Mouse (Mus musculus) heart, embryonic 12.5 days (tissue): Measurements from ENCODE around the gene March5. TPM values are rescaled to one million over a fixed set of nuclear protein-coding genes. Genes with fewer than 3 reads are reported as not detected.
"Not testable (repeated sequence)": the region's sequence is repeated elsewhere in the genome, so short reads cannot be mapped to it uniquely, and the experiment has no call there.

Experiments used
- ATAC-seq: fragments of 200-750 bp; cut with Nextera tagmentation; 2 replicates; pipeline ENCODE4 v1.8.0; 2017; ENCODE audit warnings: moderate TSS enrichment, moderate library complexity; ENCODE audit not compliant: insufficient number of reproducible peaks, low FRiP score
- H3K27ac ChIP-seq: fragments of 300-500 bp; sonication (generic); 2 replicates; pipeline ENCODE4 v1.5.1; 2016; ENCODE audit warnings: mild to moderate bottlenecking, moderate library complexity; ENCODE audit not compliant: poor library complexity, severe bottlenecking
- H3K27me3 ChIP-seq: fragments of 300-500 bp; sonication (generic); replicated peaks from 2 replicates; pipeline ENCODE4 v1.6.1; 2016; ENCODE audit warnings: mild to moderate bottlenecking, moderate library complexity
- H3K36me3 ChIP-seq: fragments of 300-500 bp; sonication (generic); 2 replicates; pipeline ENCODE4 v1.6.1; 2016; ENCODE audit warnings: mild to moderate bottlenecking, moderate library complexity
- H3K4me1 ChIP-seq: fragments of 300-500 bp; sonication (generic); replicated peaks from 2 replicates; pipeline ENCODE4 v1.6.1; 2016; ENCODE audit warnings: mild to moderate bottlenecking
- H3K4me2 ChIP-seq: fragments of 300-500 bp; sonication (generic); 2 replicates; pipeline ENCODE4 v1.6.1; 2016; ENCODE audit warnings: mild to moderate bottlenecking, moderate library complexity
- H3K4me3 ChIP-seq: fragments of 300-500 bp; sonication (generic); 2 replicates; pipeline ENCODE4 v1.5.1; 2016; ENCODE audit warnings: mild to moderate bottlenecking
- H3K9ac ChIP-seq: fragments of 300-500 bp; sonication (generic); 2 replicates; pipeline ENCODE4 v1.6.1; 2016; ENCODE audit warnings: mild to moderate bottlenecking, moderate library complexity
- H3K9me3 ChIP-seq: fragments of 300-500 bp; sonication (generic); replicated peaks from 2 replicates; pipeline ENCODE4 v1.6.1; 2016; ENCODE audit warnings: mild to moderate bottlenecking, moderate library complexity
- WGBS: fragments of 180-500 bp; shearing (Covaris S2); methylation state at CpG from one replicate; pipeline ENCODE4 v1.1.7; 2016; 5-methylcytosine and 5-hydroxymethylcytosine counted together
- polyA plus RNA-seq: library from polyadenylated mRNA; unstranded; fragments of >200 nt; fragmentation: Nextera tagmentation; extraction: Ambion mirVana; gene quantifications from 2 replicates; pipeline ENCODE4 v1.2.1, GENCODE M21; 2016

March5 gene
- polyA plus RNA-seq, 1 experiment from 2014 or later = 103 TPM

- 84% methylated on average over 8 of the region's 8 CpGs for WGBS
- Histone ChIP-seq H3K4me3 (peak overlapping the region; percentile 92), H3K4me2 (peak overlapping the region; percentile 91), H3K36me3 (peaks cover 26% of the 10 kb centered on the region), H3K9me3 (no peaks in the 10 kb centered on the region), H3K27me3 (no peaks in the 10 kb centered on the region), H3K4me1 (peaks cover 16% of the 10 kb centered on the region), H3K27ac (no peak overlapping the region), H3K9ac (0 out of 2 replicates have a peak overlapping the region, but pooled peaks have one; percentile 16)
- ATAC-seq = no peak
Observed at GRCm38 (mm10) chr19:37209467-37210128, 2.3 kb downstream of the March5 start.

- Histone ChIP-seq H3K4me2 (no peak overlapping the region), H3K27ac (no peak overlapping the region), H3K27me3 (no peaks in the 10 kb centered on the region), H3K9me3 (no peaks in the 10 kb centered on the region), H3K4me3 (no peak overlapping the region), H3K9ac (no peak overlapping the region), H3K36me3 (peaks cover 27% of the 10 kb centered on the region), H3K4me1 (peaks cover 20% of the 10 kb centered on the region)
- WGBS = 92% methylated on average over 4 of the region's 4 CpGs
- ATAC-seq = no peak
Observed at GRCm38 (mm10) chr19:37210457-37210856, 3.1 kb downstream of the March5 start.

- Histone ChIP-seq H3K9me3 (no peaks in the 10 kb centered on the region), H3K36me3 (peaks cover 35% of the 10 kb centered on the region), H3K9ac (no peak overlapping the region), H3K27ac (no peak overlapping the region), H3K4me3 (no peak overlapping the region), H3K4me1 (peaks cover 25% of the 10 kb centered on the region), H3K4me2 (no peak overlapping the region), H3K27me3 (no peaks in the 10 kb centered on the region)
- 92% methylated on average over 3 of the region's 3 CpGs for WGBS
- no peak for ATAC-seq
Observed at GRCm38 (mm10) chr19:37211416-37211815, 4.1 kb downstream of the March5 start.

- Histone ChIP-seq H3K4me1 (peaks cover 12% of the 10 kb centered on the region), H3K27me3 (no peaks in the 10 kb centered on the region), H3K9me3 (no peaks in the 10 kb centered on the region), H3K27ac (0 out of 2 replicates have a peak overlapping the region, but pooled peaks have one; percentile 43), H3K36me3 (peaks cover 61% of the 10 kb centered on the region), H3K4me3 (no peak overlapping the region), H3K4me2 (no peak overlapping the region), H3K9ac (no peak overlapping the region)
- ATAC-seq = no peak
- 20% methylated on average over 2 of the region's 2 CpGs for WGBS
Observed at GRCm38 (mm10) chr19:37214711-37215110, 7.4 kb downstream of the March5 start.

GRCm38 (mm10) chr19:37225197-37225862, 18.0 kb downstream of the March5 start:
- no peaks in the 10 kb centered on the region for H3K27me3 ChIP-seq
- peaks cover 31% of the 10 kb centered on the region for H3K36me3 ChIP-seq
- ATAC-seq = no peak
- WGBS = 66% methylated on average over 6 of the region's 6 CpGs
- no peak overlapping the region for H3K4me2 ChIP-seq
- no peaks in the 10 kb centered on the region for H3K9me3 ChIP-seq
- no peak overlapping the region for H3K9ac ChIP-seq
- H3K4me1 ChIP-seq = no peaks in the 10 kb centered on the region
- no peak overlapping the region for H3K27ac ChIP-seq
- no peak overlapping the region for H3K4me3 ChIP-seq

GRCm38 (mm10) chr19:37232598-37232997, 25.3 kb downstream of the March5 start:
- not testable (repeated sequence) for H3K9ac ChIP-seq, H3K4me1 ChIP-seq, H3K9me3 ChIP-seq, H3K27ac ChIP-seq, H3K4me3 ChIP-seq, H3K4me2 ChIP-seq, H3K36me3 ChIP-seq
- ATAC-seq = peak; percentile 65
- 59% methylated on average over 9 of the region's 9 CpGs for WGBS
- H3K27me3 ChIP-seq = peaks cover 42% of the 10 kb centered on the region

- Histone ChIP-seq H3K4me1 (peaks cover 13% of the 10 kb centered on the region), H3K27me3 (peaks cover 47% of the 10 kb centered on the region), H3K27ac (no peak overlapping the region), H3K9me3 (no peaks in the 10 kb centered on the region), H3K36me3 (no peaks in the 10 kb centered on the region), H3K9ac (peak overlapping the region; percentile 18; the same call in 1 of the 2 replicates), H3K4me3 (peak overlapping the region; percentile 44), H3K4me2 (peak overlapping the region; percentile 74)
- WGBS = 4% methylated on average over 63 of the region's 63 CpGs
- ATAC-seq = peak; percentile 36
Observed at GRCm38 (mm10) chr19:37233561-37234539, 26.5 kb downstream of the March5 start.

GRCm38 (mm10) chr19:37235818-37236217, 28.5 kb downstream of the March5 start:
- Histone ChIP-seq H3K4me3 (no peak overlapping the region), H3K9ac (no peak overlapping the region), H3K27me3 (peaks cover 47% of the 10 kb centered on the region), H3K4me1 (peaks cover 13% of the 10 kb centered on the region), H3K27ac (no peak overlapping the region), H3K9me3 (no peaks in the 10 kb centered on the region), H3K36me3 (no peaks in the 10 kb centered on the region), H3K4me2 (peak overlapping the region; percentile 74; the same call in 1 of the 2 replicates)
- WGBS = 52% methylated on average over 8 of the region's 8 CpGs
- no peak for ATAC-seq

- H3K4me2 ChIP-seq = peak overlapping the region; percentile 20; the same call in 1 of the 2 replicates
- H3K9me3 ChIP-seq = no peaks in the 10 kb centered on the region
- whole genome bisulfite sequencing = 37% methylated on average over 5 of the region's 5 CpGs
- no peak overlapping the region for H3K4me3 ChIP-seq
- H3K4me1 ChIP-seq = peaks cover 13% of the 10 kb centered on the region
- no peak overlapping the region for H3K9ac ChIP-seq
- ATAC-seq = no peak
- no peaks in the 10 kb centered on the region for H3K36me3 ChIP-seq
- H3K27ac ChIP-seq = peak overlapping the region; percentile 52; the same call in 1 of the 2 replicates
- peaks cover 40% of the 10 kb centered on the region for H3K27me3 ChIP-seq
Observed at GRCm38 (mm10) chr19:37237306-37237705, 30.0 kb downstream of the March5 start.

- ATAC-seq = peak; percentile 87
- no peak overlapping the region for H3K4me3 ChIP-seq
- WGBS = 6% methylated on average over 15 of the region's 15 CpGs
- peak overlapping the region; percentile 20 for H3K4me2 ChIP-seq
- peaks cover 35% of the 10 kb centered on the region for H3K27me3 ChIP-seq
- H3K9me3 ChIP-seq = no peaks in the 10 kb centered on the region
- H3K27ac ChIP-seq = peak overlapping the region; percentile 52
- H3K9ac ChIP-seq = no peak overlapping the region
- no peaks in the 10 kb centered on the region for H3K36me3 ChIP-seq
- H3K4me1 ChIP-seq = peaks cover 13% of the 10 kb centered on the region
Observed at GRCm38 (mm10) chr19:37237712-37238437, 30.5 kb downstream of the March5 start.
